Mouse (Mus musculus): Measurements from ENCODE around the gene Unc13c.

DNA sequence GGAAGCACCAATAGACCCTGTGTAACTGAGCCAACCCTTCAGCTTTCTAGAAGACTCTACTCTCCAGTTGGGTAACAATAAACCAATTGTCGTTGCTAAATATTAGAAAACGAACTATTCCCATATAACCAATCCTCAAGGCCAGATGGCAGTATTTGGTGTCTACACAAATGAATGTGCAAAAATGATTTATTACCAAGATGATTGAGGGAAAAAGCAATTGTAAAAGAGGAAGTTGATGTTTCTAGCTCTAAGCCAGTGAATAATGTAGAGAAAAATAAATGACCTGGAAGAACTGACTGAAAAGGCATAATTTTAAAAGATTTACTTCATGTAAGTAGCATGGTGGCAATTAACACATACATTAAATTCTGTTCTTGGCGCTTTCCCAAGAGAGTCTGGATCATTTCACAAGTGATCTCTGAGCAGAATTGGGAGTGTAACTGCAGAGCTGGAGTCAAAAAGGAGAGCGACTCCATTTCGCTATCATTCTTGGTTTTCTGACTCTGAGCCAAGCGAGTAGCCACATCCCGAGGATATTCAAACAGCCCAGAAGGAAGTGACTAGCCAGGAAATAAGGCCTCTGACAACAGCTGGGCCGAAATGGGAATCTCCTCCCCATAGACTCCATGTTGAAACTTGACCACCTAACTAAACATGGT is 3.7 kb upstream of the Unc13c start:
- TF ChIP-seq CTCF (IDR thresholded peaks at IDR 0.05; ENCODE audit: low read depth, low read length), result no peak
- no peak for TF ChIP-seq POLR2A (IDR thresholded peaks at IDR 0.05; ENCODE audit: insufficient read depth, low read length)

All from ES-Bruce4 (cell line).